Mouse (Mus musculus) brain, adult 2 months (tissue): Measurements from ENCODE around the gene Atp6v1c2.
A peak's percentile ranks its signal among the peaks of the same experiment; 100 is the strongest.

ENCODE experiments used
- DNase-seq: peaks from one replicate; pipeline ENCODE4 v3.0.0; 2011; ENCODE audit warnings: low read depth, low spot score

The Atp6v1c2 gene

GRCm38 (mm10) chr12:17329259-17329658, at the start of gene Atp6v1c2:
Gene Atp6v1c2 (minus strand): TSS chr12:17329359.
- no peak for DNase-seq

- peak; percentile 28 for DNase-seq
These were observed 47.4 kb upstream of the Atp6v1c2 start for GRCm38 (mm10) chr12:17376521-17376920.

- DNase-seq: no peak
These were observed 46.1 kb upstream of the Atp6v1c2 start for GRCm38 (mm10) chr12:17375243-17375642.

GRCm38 (mm10) chr12:17373470-17373975, 44.4 kb upstream of the Atp6v1c2 start:
- peak; percentile 61 for DNase-seq

- DNase-seq: no peak
These were observed 43.5 kb upstream of the Atp6v1c2 start for GRCm38 (mm10) chr12:17372696-17373095.

- no peak for DNase-seq
These were observed 42.6 kb upstream of the Atp6v1c2 start for GRCm38 (mm10) chr12:17371589-17372235.

- DNase-seq: no peak
These were observed 40.6 kb upstream of the Atp6v1c2 start for GRCm38 (mm10) chr12:17369551-17370325.

- DNase-seq: no peak
These were observed 40.0 kb upstream of the Atp6v1c2 start for GRCm38 (mm10) chr12:17369111-17369510.

- peak; percentile 72 for DNase-seq
These were observed 37.8 kb upstream of the Atp6v1c2 start for GRCm38 (mm10) chr12:17366981-17367380.

GRCm38 (mm10) chr12:17362316-17362715, 33.2 kb upstream of the Atp6v1c2 start:
- DNase-seq: no peak

- no peak for DNase-seq
These were observed 31.5 kb upstream of the Atp6v1c2 start for GRCm38 (mm10) chr12:17360650-17361049.

GRCm38 (mm10) chr12:17360104-17360503, 30.9 kb upstream of the Atp6v1c2 start:
- no peak for DNase-seq

- DNase-seq: peak; percentile 47
These were observed 29.8 kb upstream of the Atp6v1c2 start for GRCm38 (mm10) chr12:17358981-17359380.

- no peak for DNase-seq
These were observed 28.6 kb upstream of the Atp6v1c2 start for GRCm38 (mm10) chr12:17357795-17358194.

GRCm38 (mm10) chr12:17356853-17357252, 27.7 kb upstream of the Atp6v1c2 start:
- peak; percentile 28 for DNase-seq

- no peak for DNase-seq
These were observed 20.9 kb upstream of the Atp6v1c2 start for GRCm38 (mm10) chr12:17350106-17350505.

- DNase-seq: peak; percentile 97
These were observed 19.2 kb upstream of the Atp6v1c2 start, which contains the start of gene Nol10 for GRCm38 (mm10) chr12:17348048-17349036. Gene Nol10 (plus strand): TSS chr12:17348458.

- DNase-seq: peak; percentile 22
These were observed 18.3 kb upstream of the Atp6v1c2 start for GRCm38 (mm10) chr12:17347327-17348047.

- DNase-seq: peak; percentile 10
These were observed 10.2 kb upstream of the Atp6v1c2 start for GRCm38 (mm10) chr12:17339114-17339905.

- DNase-seq: no peak
These were observed 9.2 kb upstream of the Atp6v1c2 start for GRCm38 (mm10) chr12:17338338-17338737.
